Mouse (Mus musculus) ES-Bruce4 (cell line): ENCODE results near the gene Lrriq1. TPM values are rescaled to one million over a fixed set of nuclear protein-coding genes. Genes with fewer than 3 reads are reported as not detected.
A peak's percentile ranks its signal among the peaks of the same experiment; 100 is the strongest.

Experiments used
- H3K27ac ChIP-seq: 2 replicates; pipeline ENCODE4 v1.5.1; 2012; ENCODE audit warnings: low read length, inconsistent platforms; ENCODE audit not compliant: insufficient read depth
- H3K27me3 ChIP-seq: 2 replicates; pipeline ENCODE4 v1.6.1; 2012; ENCODE audit warnings: mild to moderate bottlenecking, low read length, inconsistent platforms; ENCODE audit not compliant: control insufficient read depth, poor library complexity, insufficient read depth, severe bottlenecking
- H3K36me3 ChIP-seq: 2 replicates; pipeline ENCODE4 v1.6.1; 2012; ENCODE audit warnings: inconsistent platforms, mild to moderate bottlenecking, low read length, moderate library complexity; ENCODE audit not compliant: control insufficient read depth, poor library complexity, insufficient read depth, severe bottlenecking
- H3K4me1 ChIP-seq: one replicate; pipeline ENCODE4 v1.8.1; 2011; ENCODE audit warnings: low read length; ENCODE audit not compliant: control insufficient read depth, insufficient read depth
- H3K4me3 ChIP-seq: 2 replicates; pipeline ENCODE4 v1.5.1; 2011; ENCODE audit warnings: low read depth, mild to moderate bottlenecking, low read length
- H3K9ac ChIP-seq: 2 replicates; pipeline ENCODE4 v1.6.1; 2012; ENCODE audit warnings: low read depth, mild to moderate bottlenecking, inconsistent platforms; ENCODE audit not compliant: poor library complexity, severe bottlenecking
- H3K9me3 ChIP-seq: replicated peaks from 2 replicates; pipeline ENCODE4 v1.6.1; 2012; ENCODE audit warnings: mild to moderate bottlenecking, low read length, inconsistent platforms; ENCODE audit not compliant: control insufficient read depth, poor library complexity, insufficient read depth, severe bottlenecking
- CTCF ChIP-seq: IDR thresholded peaks from one replicate; pipeline ENCODE4 v1.8.1; 2011; ENCODE audit warnings: low read depth, low read length
- EP300 ChIP-seq: IDR thresholded peaks from 2 replicates; pipeline ENCODE4 v1.6.1; 2011; ENCODE audit warnings: low read depth, low read length; ENCODE audit not compliant: insufficient read depth
- POLR2A ChIP-seq: IDR thresholded peaks from one replicate; pipeline ENCODE4 v1.8.1; 2011; ENCODE audit warnings: low read length; ENCODE audit not compliant: insufficient read depth
- polyA plus RNA-seq: library from polyadenylated mRNA; stranded (reverse); fragments of >200 nt; gene quantifications from 2 replicates; pipeline ENCODE4 v1.2.4, GENCODE M21; 2011; ENCODE audit warnings: low read depth; ENCODE audit not compliant: missing spikeins, insufficient read depth, insufficient read length

Gene Lrriq1
- polyA plus RNA-seq, 1 experiment: 0.58 TPM

GRCm38 (mm10) chr10:103108090-103108489 lies 128.0 kb downstream of the Lrriq1 start:
- Histone ChIP-seq H3K9ac (no peak overlapping the region), H3K4me1 (no peaks in the 10 kb centered on the region), H3K9me3 (no peaks in the 10 kb centered on the region), H3K27me3 (no peaks in the 10 kb centered on the region), H3K36me3 (no peaks in the 10 kb centered on the region), H3K4me3 (no peak overlapping the region), H3K27ac (no peak overlapping the region)
- TF ChIP-seq CTCF (peak; percentile 8), EP300 (no peak)

DNA sequence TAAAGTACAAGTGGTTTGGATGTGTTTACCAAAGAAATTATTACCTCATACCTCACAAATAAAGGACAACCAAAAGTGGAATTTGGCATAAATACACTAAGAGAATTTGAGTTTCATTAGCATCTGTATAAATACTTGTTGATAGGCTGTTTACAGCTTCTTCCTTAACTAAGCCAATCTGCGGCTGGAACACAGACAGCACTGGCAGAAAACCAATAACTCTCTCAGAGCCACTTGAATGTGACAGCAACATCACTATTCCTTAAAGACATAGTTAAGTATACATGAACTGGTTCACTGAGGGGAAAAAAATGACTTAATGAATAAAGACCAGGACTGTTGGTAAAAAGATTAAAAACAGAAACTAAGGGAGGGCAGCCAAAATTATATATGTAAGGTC lies 150.0 kb downstream of the Lrriq1 start:
- Histone ChIP-seq H3K36me3 (no peaks in the 10 kb centered on the region), H3K4me1 (no peaks in the 10 kb centered on the region), H3K4me3 (no peak overlapping the region), H3K9me3 (no peaks in the 10 kb centered on the region), H3K27ac (no peak overlapping the region), H3K9ac (no peak overlapping the region), H3K27me3 (no peaks in the 10 kb centered on the region)
- TF ChIP-seq POLR2A (no peak), EP300 (no peak), CTCF (no peak)

DNA sequence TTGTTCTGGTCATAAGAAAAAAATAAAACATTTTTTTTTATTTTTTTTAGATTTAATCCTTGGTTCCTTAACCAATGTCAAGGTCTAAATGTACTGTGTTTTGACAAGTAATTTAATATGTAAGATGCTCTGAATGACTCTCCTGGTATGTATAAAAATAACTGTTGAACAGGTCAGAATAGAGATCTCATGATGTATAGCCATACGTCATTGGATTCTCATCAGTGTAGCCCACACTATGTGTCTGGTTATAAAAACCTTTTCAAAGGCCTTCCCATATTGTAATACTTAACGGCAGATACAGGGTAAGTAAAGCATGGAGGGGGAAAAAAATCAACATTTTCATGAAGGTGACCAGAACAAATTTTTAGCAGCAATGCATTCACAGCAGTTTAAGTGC lies 186.5 kb downstream of the Lrriq1 start:
- Histone ChIP-seq H3K9me3 (no peaks in the 10 kb centered on the region), H3K27me3 (no peaks in the 10 kb centered on the region), H3K4me3 (no peak overlapping the region), H3K9ac (no peak overlapping the region), H3K27ac (no peak overlapping the region), H3K36me3 (no peaks in the 10 kb centered on the region), H3K4me1 (no peaks in the 10 kb centered on the region)
- TF ChIP-seq POLR2A: no peak
- no peak for TF ChIP-seq CTCF
- no peak for TF ChIP-seq EP300

DNA sequence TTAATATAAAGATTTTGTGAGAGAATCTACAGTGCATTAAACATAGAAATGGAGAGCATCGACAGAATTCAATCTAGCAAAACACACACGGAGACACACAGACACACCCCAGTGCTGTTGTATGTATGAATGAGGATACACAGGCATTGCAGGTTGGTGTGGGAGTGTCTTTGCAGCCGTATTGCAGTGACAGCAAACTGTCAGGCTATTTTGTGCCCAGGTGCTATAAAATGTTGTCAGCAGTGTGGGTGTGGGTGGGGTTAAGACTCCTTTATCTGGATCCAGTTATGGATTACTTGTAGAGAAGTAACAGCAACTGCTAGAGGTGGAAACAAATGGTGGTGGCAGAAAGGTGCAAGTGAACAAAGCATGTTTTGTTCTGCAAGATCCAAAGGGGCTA lies 189.5 kb downstream of the Lrriq1 start:
- H3K27ac ChIP-seq: no peak overlapping the region
- TF ChIP-seq CTCF: no peak
- TF ChIP-seq POLR2A: no peak
- TF ChIP-seq EP300: no peak
- no peaks in the 10 kb centered on the region for H3K36me3 ChIP-seq
- H3K4me3 ChIP-seq: no peak overlapping the region
- no peaks in the 10 kb centered on the region for H3K27me3 ChIP-seq
- H3K9ac ChIP-seq: no peak overlapping the region
- no peaks in the 10 kb centered on the region for H3K9me3 ChIP-seq
- no peaks in the 10 kb centered on the region for H3K4me1 ChIP-seq

DNA sequence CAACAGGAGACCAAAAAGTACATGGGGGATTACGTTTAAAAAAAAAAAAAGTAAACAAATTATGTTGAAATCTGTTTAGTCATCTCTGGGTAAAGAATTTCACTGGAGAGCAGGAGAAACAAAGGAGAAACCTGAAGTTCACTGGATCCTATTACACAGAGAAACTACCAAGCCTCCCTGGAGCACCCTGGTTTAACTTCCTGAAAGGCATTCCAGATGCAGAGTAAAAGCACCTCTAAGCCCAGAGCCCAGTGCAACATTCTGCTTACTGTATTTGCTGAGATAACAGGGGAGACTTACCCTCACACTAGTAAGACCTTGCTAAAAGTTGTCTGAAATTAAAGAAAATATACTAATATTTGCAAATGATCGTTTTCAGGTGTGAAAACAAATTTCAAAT lies 191.1 kb downstream of the Lrriq1 start:
- H3K9me3 ChIP-seq: no peaks in the 10 kb centered on the region
- no peak overlapping the region for H3K27ac ChIP-seq
- no peaks in the 10 kb centered on the region for H3K27me3 ChIP-seq
- H3K36me3 ChIP-seq: no peaks in the 10 kb centered on the region
- TF ChIP-seq CTCF (no peak), EP300 (no peak), POLR2A (no peak)
- no peak overlapping the region for H3K4me3 ChIP-seq
- H3K9ac ChIP-seq: no peak overlapping the region
- no peaks in the 10 kb centered on the region for H3K4me1 ChIP-seq

- TF ChIP-seq EP300: no peak
- no peak for TF ChIP-seq CTCF
- no peak for TF ChIP-seq POLR2A
- no peaks in the 10 kb centered on the region for H3K36me3 ChIP-seq
- H3K4me1 ChIP-seq: no peaks in the 10 kb centered on the region
- H3K4me3 ChIP-seq: no peak overlapping the region
- no peaks in the 10 kb centered on the region for H3K9me3 ChIP-seq
- no peak overlapping the region for H3K9ac ChIP-seq
- H3K27me3 ChIP-seq: peaks cover 16% of the 10 kb centered on the region
- H3K27ac ChIP-seq: no peak overlapping the region
Measured at GRCm38 (mm10) chr10:103035002-103035640, 201.0 kb downstream of the Lrriq1 start.
